Mouse (Mus musculus) embryonic stem cell, embryonic (primary cell): Measurements from ENCODE around the gene Ldb3.

ENCODE experiments used
- CTCF ChIA-PET, 4 experiments: fragments of 300-600 bp in 2 of 4; fragments of 350-600 bp in 2 of 4; sonication (Branson Sonifier 250); formaldehyde crosslinking; loops; one replicate each; lab custom pipeline; 2022; ENCODE audit warnings: inconsistent platforms in 2 of 4; lab: Charles Lee
- POLR2A ChIA-PET, 4 experiments: fragments of 300-600 bp in 2 of 4; fragments of 350-600 bp in 2 of 4; sonication (Branson Sonifier 250); formaldehyde crosslinking; loops; one replicate each; lab custom pipeline; 2022; ENCODE audit warnings: antibody characterized with exemption in 4 of 4, inconsistent platforms in 1 of 4; lab: Charles Lee

Gene Ldb3

GRCm38 (mm10) chr14:34588498-34588897 lies at the start of gene Ldb3:
TSS of gene Ldb3 (minus strand) at chr14:34588682.
- ChIA-PET POLR2A (interaction anchor here in 3 of 4 experiments (0.5 to 2.3 kb wide), 5 partner anchors 10 to 234 kb away, joined by 3 to 5 read pairs (median 4); partner anchors contain the start of gene Fam25c (in 1 of the 3)), CTCF (interaction anchor here in 1 of 4 experiments (0.6 kb wide), 1 partner anchor 30 kb away, joined by 7 read pairs; no protein-coding TSS in a partner anchor)

- POLR2A ChIA-PET, result no interaction called here
- CTCF ChIA-PET, result no interaction called here
Measured at GRCm38 (mm10) chr14:34635721-34636120, 47.2 kb upstream of the Ldb3 start.

GRCm38 (mm10) chr14:34635192-34635591 lies 46.7 kb upstream of the Ldb3 start:
- ChIA-PET CTCF (no interaction called here), POLR2A (no interaction called here)

- CTCF ChIA-PET, result interaction anchor here (0.5 to 1.8 kb wide), 9 partner anchors 12 to 121 kb away, joined by 3 to 5 read pairs (median 4); no protein-coding TSS in a partner anchor
- POLR2A ChIA-PET, result interaction anchor here (0.6 to 2.8 kb wide), 14 partner anchors 10 to 299 kb away, joined by 3 to 12 read pairs (median 4); no protein-coding TSS in a partner anchor
Measured at GRCm38 (mm10) chr14:34632722-34633448, 44.4 kb upstream of the Ldb3 start.

- CTCF ChIA-PET, result interaction anchor here (0.6 to 1.8 kb wide), 5 partner anchors 8 to 46 kb away, joined by 3 read pairs; no protein-coding TSS in a partner anchor
- POLR2A ChIA-PET, result interaction anchor here in 2 of 4 experiments (0.6 to 2.2 kb wide), 4 partner anchors 9 to 142 kb away, joined by 3 to 4 read pairs (median 4); no protein-coding TSS in a partner anchor
Measured at GRCm38 (mm10) chr14:34626824-34627223, 38.3 kb upstream of the Ldb3 start.

- CTCF ChIA-PET, result interaction anchor here in 1 of 4 experiments (0.6 kb wide), 1 partner anchor 33 kb away, joined by 3 read pairs; no protein-coding TSS in a partner anchor
- POLR2A ChIA-PET, result interaction anchor here in 2 of 4 experiments (0.6 to 1.9 kb wide), 6 partner anchors 8 to 163 kb away, joined by 3 to 4 read pairs (median 4); no protein-coding TSS in a partner anchor
Measured at GRCm38 (mm10) chr14:34623531-34624210, 35.2 kb upstream of the Ldb3 start.

- ChIA-PET CTCF (interaction anchor here in 3 of 4 experiments (0.5 to 1.4 kb wide), 5 partner anchors 27 to 155 kb away, joined by 3 to 5 read pairs (median 4); no protein-coding TSS in a partner anchor), POLR2A (interaction anchor here in 3 of 4 experiments (0.5 to 1.9 kb wide), 8 partner anchors 8 to 260 kb away, joined by 3 to 5 read pairs (median 4); no protein-coding TSS in a partner anchor)
Measured at GRCm38 (mm10) chr14:34623074-34623473, 34.6 kb upstream of the Ldb3 start.

- CTCF ChIA-PET, result interaction anchor here (0.5 to 7.4 kb wide), 87 partner anchors 8 to 1421 kb away, joined by 3 to 109 read pairs (median 4); partner anchors contain the start of gene Wapl (in 1 of the 4)
- POLR2A ChIA-PET, result interaction anchor here in 3 of 4 experiments (0.7 to 1.7 kb wide), 27 partner anchors 12 to 248 kb away, joined by 3 to 13 read pairs (median 4); partner anchors contain the start of gene Wapl (in 1 of the 3)
Measured at GRCm38 (mm10) chr14:34620611-34621376, 32.3 kb upstream of the Ldb3 start.

GRCm38 (mm10) chr14:34618808-34619207 lies 30.3 kb upstream of the Ldb3 start:
- CTCF ChIA-PET, result interaction anchor here (0.6 to 7.4 kb wide), 18 partner anchors 11 to 177 kb away, joined by 3 to 109 read pairs (median 5); no protein-coding TSS in a partner anchor

GRCm38 (mm10) chr14:34616821-34617220 lies 28.3 kb upstream of the Ldb3 start:
- POLR2A ChIA-PET, result interaction anchor here (0.6 to 4.0 kb wide), 25 partner anchors 9 to 257 kb away, joined by 3 to 30 read pairs (median 4); partner anchors contain the start of gene Grid1 (in 1 of the 4)
- CTCF ChIA-PET, result interaction anchor here (0.5 to 7.4 kb wide), 37 partner anchors 8 to 536 kb away, joined by 3 to 109 read pairs (median 3); no protein-coding TSS in a partner anchor

More at GRCm38 (mm10) chr14:34618808-34619207, 30.3 kb upstream of the Ldb3 start:
- POLR2A ChIA-PET, result interaction anchor here (0.6 to 4.0 kb wide), 36 partner anchors 9 to 695 kb away, joined by 3 to 30 read pairs (median 3); no protein-coding TSS in a partner anchor

GRCm38 (mm10) chr14:34615625-34616024 lies 27.1 kb upstream of the Ldb3 start:
- ChIA-PET CTCF (interaction anchor here in 3 of 4 experiments (0.9 to 7.4 kb wide), 6 partner anchors 9 to 196 kb away, joined by 3 to 109 read pairs (median 5); no protein-coding TSS in a partner anchor), POLR2A (interaction anchor here in 3 of 4 experiments (0.8 to 2.0 kb wide), 14 partner anchors 8 to 162 kb away, joined by 3 to 11 read pairs (median 4); no protein-coding TSS in a partner anchor)

- ChIA-PET POLR2A (interaction anchor here in 3 of 4 experiments (0.8 to 1.6 kb wide), 12 partner anchors 8 to 163 kb away, joined by 3 to 9 read pairs (median 4); no protein-coding TSS in a partner anchor), CTCF (interaction anchor here (0.5 to 7.4 kb wide), 12 partner anchors 8 to 198 kb away, joined by 3 to 109 read pairs (median 4); no protein-coding TSS in a partner anchor)
Measured at GRCm38 (mm10) chr14:34615082-34615481, 26.6 kb upstream of the Ldb3 start.

GRCm38 (mm10) chr14:34614551-34614950 lies 26.1 kb upstream of the Ldb3 start:
- ChIA-PET CTCF (interaction anchor here in 3 of 4 experiments (0.7 to 7.4 kb wide), 8 partner anchors 19 to 199 kb away, joined by 3 to 109 read pairs (median 4); no protein-coding TSS in a partner anchor), POLR2A (interaction anchor here in 3 of 4 experiments (0.8 to 1.6 kb wide), 9 partner anchors 18 to 164 kb away, joined by 3 to 9 read pairs (median 4); no protein-coding TSS in a partner anchor)

- ChIA-PET POLR2A (interaction anchor here in 1 of 4 experiments (1.7 kb wide), 1 partner anchor 103 kb away, joined by 4 read pairs; no protein-coding TSS in a partner anchor), CTCF (interaction anchor here in 2 of 4 experiments (1.4 to 2.9 kb wide), 3 partner anchors 7 to 165 kb away, joined by 4 to 16 read pairs (median 15); no protein-coding TSS in a partner anchor)
Measured at GRCm38 (mm10) chr14:34613523-34613922, 25.0 kb upstream of the Ldb3 start.

GRCm38 (mm10) chr14:34612222-34612621 lies 23.7 kb upstream of the Ldb3 start:
- ChIA-PET CTCF (interaction anchor here (0.5 to 2.9 kb wide), 44 partner anchors 8 to 1436 kb away, joined by 3 to 16 read pairs (median 4); no protein-coding TSS in a partner anchor), POLR2A (interaction anchor here in 3 of 4 experiments (0.7 to 1.9 kb wide), 8 partner anchors 13 to 166 kb away, joined by 3 to 7 read pairs (median 3); partner anchors contain the start of gene Opn4 (in 1 of the 3))

- ChIA-PET CTCF (interaction anchor here (0.6 to 3.1 kb wide), 29 partner anchors 8 to 505 kb away, joined by 3 to 16 read pairs (median 4); no protein-coding TSS in a partner anchor), POLR2A (interaction anchor here (0.8 to 1.9 kb wide), 11 partner anchors 12 to 249 kb away, joined by 3 to 7 read pairs (median 3); partner anchors contain the start of gene Opn4 (in 1 of the 4))
Measured at GRCm38 (mm10) chr14:34611591-34611990, 23.1 kb upstream of the Ldb3 start.
